25 mouse cellular contexts compared by ENCODE assay signal in genomic region chr11:121795978-121796377, GRCm38 (mm10). TPM values are rescaled to one million over a fixed set of nuclear protein-coding genes. Genes with fewer than 3 reads are reported as not detected.
DNase-seq lines count a peak whose midpoint lies in the region; ATAC-seq lines count a peak whose summit lies in the region.
"Had no signal": no experiment of that assay in that cellular context is flagged by ENCODE, and none has a peak within 500 bp of the region (broad histone marks: within the 10 kb centered on the region; RNA-seq: fewer than 3 reads in every experiment).

No protein-coding gene starts in this region.

- no peak overlapping the region for H3K9ac ChIP-seq in lung, embryonic 15.5 days
- H3K9ac ChIP-seq: embryonic facial prominence, embryonic 12.5 days; forebrain, postnatal 0 days; hindbrain, embryonic 14.5 days; midbrain, embryonic 12.5 days; neural tube, embryonic 15.5 days had no signal

- H3K4me1 ChIP-seq in lung, embryonic 15.5 days: peaks cover 28% of the 10 kb centered on the region
- H3K4me1 ChIP-seq: midbrain, embryonic 12.5 days; neural tube, embryonic 15.5 days had no signal

- ATAC-seq in lung, embryonic 15.5 days (ENCODE audit: borderline replicate concordance, extremely low read depth, low FRiP score, low TSS enrichment): no peak
- ATAC-seq in granulocyte monocyte progenitor cell, adult 5-6 weeks (replicated peaks; ENCODE audit: poor library complexity, severe bottlenecking): 0 out of 2 replicates have a peak, but pooled peaks have one; percentile 18
- ATAC-seq: forebrain, postnatal 0 days had no signal

- WGBS in lung, embryonic 15.5 days: 84% methylated on average over 2 of the region's 2 CpGs

- no peaks in the 10 kb centered on the region for H3K36me3 ChIP-seq in lung, embryonic 15.5 days
- H3K36me3 ChIP-seq: embryonic facial prominence, embryonic 12.5 days; midbrain, embryonic 12.5 days; neural tube, embryonic 15.5 days had no signal

- H3K4me2 ChIP-seq in lung, embryonic 15.5 days: no peak overlapping the region
- H3K4me2 ChIP-seq: embryonic facial prominence, embryonic 12.5 days; hindbrain, embryonic 14.5 days; midbrain, embryonic 12.5 days; neural tube, embryonic 15.5 days had no signal

- no peak overlapping the region for H3K4me3 ChIP-seq in lung, embryonic 15.5 days
- H3K4me3 ChIP-seq: embryonic facial prominence, embryonic 12.5 days; gastrocnemius, adult 2 months; midbrain, embryonic 12.5 days; myocyte; neural tube, embryonic 15.5 days had no signal

- 0 out of 2 replicates have a peak overlapping the region, but pooled peaks have one; percentile 84 for H3K27ac ChIP-seq in lung, embryonic 15.5 days
- H3K27ac ChIP-seq: hindbrain, embryonic 14.5 days; midbrain, embryonic 12.5 days; neural tube, embryonic 15.5 days had no signal

- no peaks in the 10 kb centered on the region for H3K27me3 ChIP-seq in lung, embryonic 15.5 days
- H3K27me3 ChIP-seq: embryonic facial prominence, embryonic 12.5 days; midbrain, embryonic 12.5 days; neural tube, embryonic 15.5 days had no signal

- no peaks in the 10 kb centered on the region for H3K9me3 ChIP-seq in lung, embryonic 15.5 days
- H3K9me3 ChIP-seq: embryonic facial prominence, embryonic 12.5 days; midbrain, embryonic 12.5 days; neural tube, embryonic 15.5 days had no signal

- no peak for DNase-seq in lung, postnatal 14 days
- DNase-seq in monocyte, adult 2 months (ENCODE audit: low read depth in 1 of 2, low spot score in 2 of 2): peak; percentile 71 to 79
- no peak for DNase-seq in layer of hippocampus, adult 8-10 months (ENCODE audit: low spot score in 2 of 2)
- no peak for DNase-seq in cerebellum, postnatal 4 days (ENCODE audit: low spot score in 2 of 2)
- DNase-seq in right cerebral cortex, postnatal 14 days: no peak
- DNase-seq: cerebellum, adult 11-12 months; cerebellum, postnatal 36 days; forebrain, postnatal 0 days; gastrocnemius, adult 2 months; heart, postnatal 10 days; kidney, adult 11 months; kidney, postnatal 10 days; right cerebral cortex, postnatal 4 days; thymus, adult 18-20 months had no signal

RNA-seq across cellular contexts. Expression of gene Ptchd3, which starts 34.1 kb away (rescaled TPM):
- 0.09 TPM in 1 of 2 replicates, not detected in the other for polyA plus RNA-seq in lung, embryonic 15.5 days (2015; fragmentation: Nextera tagmentation; extraction: Ambion mirVana)
- total RNA-seq in granulocyte monocyte progenitor cell, adult 5-6 weeks (2014; fragmentation: Nextera tagmentation): not detected in 2 replicates
- not detected in 2 replicates for total RNA-seq in granulocyte monocyte progenitor cell, adult 5-6 weeks (2017)
- total RNA-seq in layer of hippocampus, adult 8-10 months (2022): not detected
- total RNA-seq: forebrain, postnatal 0 days; gastrocnemius, adult 2 months; layer of hippocampus, postnatal 10 days; left cerebral cortex, postnatal 14 days; MEL had no signal
- polyA plus RNA-seq: embryonic facial prominence, embryonic 12.5 days; forebrain, postnatal 0 days; hindbrain, embryonic 14.5 days; midbrain, embryonic 12.5 days; myocyte; neural tube, embryonic 15.5 days; urinary bladder, adult 2 months had no signal

Comparison
In these comparisons a context has a peak if more than half of its experiments do, and no peak if none do; other contexts are left out.
1. DNase-seq: peak in monocyte, adult 2 months (2 of 2); none in lung, postnatal 14 days (single experiment), layer of hippocampus, adult 8-10 months (0 of 2), cerebellum, postnatal 4 days (0 of 2) and right cerebral cortex, postnatal 14 days (single experiment).